Mouse (Mus musculus) midbrain, embryonic 16.5 days (tissue): ENCODE data around the gene Zkscan2. TPM values are rescaled to one million over a fixed set of nuclear protein-coding genes. Genes with fewer than 3 reads are reported as not detected.
A peak's percentile ranks its signal among the peaks of the same experiment; 100 is the strongest.

Experiments
- ATAC-seq: fragments of 200-750 bp; cut with Nextera tagmentation; 2 replicates; pipeline ENCODE4 v1.8.0; 2017; ENCODE audit warnings: moderate TSS enrichment
- H3K27ac ChIP-seq: fragments of 300-500 bp; sonication (generic); 2 replicates; pipeline ENCODE4 v1.5.1; 2014; ENCODE audit warnings: mild to moderate bottlenecking, low read length, mixed read lengths
- H3K27me3 ChIP-seq: fragments of 300-500 bp; sonication (generic); 2 replicates; pipeline ENCODE4 v1.6.1; 2014; ENCODE audit warnings: low read depth, low read length, mixed read lengths; ENCODE audit not compliant: control insufficient read depth, insufficient read depth
- H3K36me3 ChIP-seq: fragments of 300-500 bp; sonication (generic); 2 replicates; pipeline ENCODE4 v1.6.1; 2014; ENCODE audit warnings: mild to moderate bottlenecking, low read length, moderate library complexity, mixed read lengths; ENCODE audit not compliant: control insufficient read depth, insufficient read depth
- H3K4me1 ChIP-seq: fragments of 300-500 bp; sonication (generic); 2 replicates; pipeline ENCODE4 v1.6.1; 2014; ENCODE audit warnings: mild to moderate bottlenecking, low read length, mixed read lengths; ENCODE audit not compliant: control insufficient read depth, insufficient read depth
- H3K4me2 ChIP-seq: fragments of 300-500 bp; sonication (generic); 2 replicates; pipeline ENCODE4 v1.6.1; 2014; ENCODE audit warnings: mild to moderate bottlenecking, low read length, mixed read lengths
- H3K4me3 ChIP-seq: fragments of 300-500 bp; sonication (generic); 2 replicates; pipeline ENCODE4 v1.5.1; 2014; ENCODE audit warnings: low read depth, mild to moderate bottlenecking, low read length, moderate library complexity, mixed read lengths
- H3K9ac ChIP-seq: fragments of 300-500 bp; sonication (generic); 2 replicates; pipeline ENCODE4 v1.6.1; 2014; ENCODE audit warnings: low read depth, low read length, mixed read lengths
- H3K9me3 ChIP-seq: fragments of 300-500 bp; sonication (generic); replicated peaks from 2 replicates; pipeline ENCODE4 v1.6.1; 2014; ENCODE audit warnings: mild to moderate bottlenecking, low read length, mixed read lengths; ENCODE audit not compliant: control insufficient read depth, poor library complexity, severe bottlenecking
- WGBS: fragments of 180-500 bp; shearing (Covaris S2); extraction: QIAGEN DNeasy Blood & Tissue Kit; methylation state at CpG from one replicate; pipeline ENCODE4 v1.1.7; 2014; 5-methylcytosine and 5-hydroxymethylcytosine counted together
- polyA plus RNA-seq: library from polyadenylated mRNA; unstranded; fragments of >200 nt; fragmentation: Nextera tagmentation; extraction: Ambion mirVana; gene quantifications from 2 replicates; pipeline ENCODE4 v1.2.1, GENCODE M21; 2015

Gene Zkscan2
- polyA plus RNA-seq, result 13.6 and 14.2 TPM in 2 replicates

DNA sequence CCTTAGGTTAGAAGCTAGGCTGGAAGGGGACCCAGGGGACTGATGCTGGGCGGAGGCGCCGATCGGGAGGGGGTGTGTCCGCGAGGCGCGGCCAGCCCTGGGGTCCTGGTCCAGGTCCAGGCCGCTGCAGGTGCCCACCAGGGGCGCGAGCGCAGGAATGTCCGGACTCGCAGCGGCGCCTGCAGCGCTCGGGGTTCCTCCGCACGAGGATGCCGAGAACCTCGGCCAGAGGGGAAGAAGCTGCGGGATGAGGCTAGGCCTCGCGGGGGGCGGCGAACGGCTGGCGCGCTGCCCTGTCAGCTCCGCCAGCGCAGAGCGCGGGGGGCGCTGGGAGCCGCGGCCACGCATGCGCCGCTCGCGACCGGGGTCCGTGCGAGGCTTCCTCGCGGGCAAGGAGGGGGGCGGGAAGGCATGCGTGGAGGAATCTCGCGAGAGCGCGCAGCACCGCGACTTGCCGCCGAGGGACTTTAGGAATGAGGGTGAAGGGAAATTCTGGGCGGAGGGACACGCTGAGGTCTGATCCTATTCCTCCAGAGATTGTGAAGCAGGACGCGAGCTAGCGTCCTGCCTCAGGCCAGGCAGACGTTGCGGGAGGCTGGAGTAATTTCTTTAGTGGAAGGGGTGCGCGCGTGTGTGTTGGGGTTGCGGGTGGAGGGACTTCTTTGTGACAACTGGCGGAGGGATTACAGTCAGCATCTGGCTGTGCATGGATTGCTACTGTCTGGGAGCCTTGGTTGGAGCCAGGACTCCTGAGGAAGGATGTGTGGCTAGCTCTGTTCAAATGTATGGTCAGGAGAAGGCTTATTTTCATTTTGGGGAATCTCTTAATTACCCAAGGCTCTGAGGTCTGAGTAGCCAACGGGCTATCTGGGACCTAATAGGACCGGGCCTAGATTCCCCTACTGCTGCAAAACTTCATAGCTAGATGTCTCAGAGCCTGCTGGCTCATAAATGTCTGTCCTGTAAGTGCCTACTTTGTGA is at the start of gene Zkscan2:
Zkscan2 (minus strand) TSS at position 211 of the 981 bp plus-strand sequence.
- Histone ChIP-seq H3K36me3 (peaks cover 7% of the 10 kb centered on the region; the same call in 1 of the 2 replicates), H3K4me1 (peaks cover 24% of the 10 kb centered on the region), H3K4me3 (peak within 1 kb of the TSS; percentile 73), H3K9me3 (no peaks in the 10 kb centered on the region), H3K4me2 (peak within 1 kb of the TSS; percentile 73), H3K27me3 (no peaks in the 10 kb centered on the region), H3K9ac (peak within 1 kb of the TSS; percentile 98), H3K27ac (peak within 1 kb of the TSS; percentile 97)
- ATAC-seq, result peak; percentile 94
- under 1% methylated on average over 70 of the region's 71 CpGs for WGBS

GRCm38 (mm10) chr7:123529190-123529589 is 28.9 kb upstream of the Zkscan2 start:
- WGBS, result 88% methylated on average over 3 of the region's 3 CpGs
- Histone ChIP-seq H3K9ac (no peak overlapping the region), H3K36me3 (no peaks in the 10 kb centered on the region), H3K27ac (no peak overlapping the region), H3K9me3 (peaks cover 2% of the 10 kb centered on the region; the same call in 1 of the 2 replicates), H3K4me1 (no peaks in the 10 kb centered on the region), H3K4me3 (no peak overlapping the region), H3K27me3 (no peaks in the 10 kb centered on the region), H3K4me2 (no peak overlapping the region)
- no peak for ATAC-seq

DNA sequence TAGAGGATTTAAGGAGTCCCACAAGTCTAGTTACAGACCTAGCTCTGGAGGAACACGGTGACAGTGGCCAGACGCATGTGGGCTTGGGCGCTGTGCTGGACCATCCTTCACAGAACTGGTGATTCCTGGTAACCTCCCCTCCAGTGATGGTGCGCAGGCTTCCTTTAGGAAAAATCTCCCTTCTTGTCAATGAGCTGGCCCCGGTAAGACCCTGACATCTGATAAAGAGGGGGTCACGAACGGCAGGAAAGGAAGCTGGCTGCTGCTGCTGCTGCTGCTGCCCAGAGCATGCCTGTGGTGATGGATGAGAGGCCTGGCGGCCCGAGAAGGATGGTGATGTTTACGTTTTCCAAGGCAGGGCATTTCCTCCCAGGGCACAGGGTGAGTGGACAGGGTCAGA is 25.5 kb upstream of the Zkscan2 start:
- H3K9me3 ChIP-seq, result no peaks in the 10 kb centered on the region
- H3K4me2 ChIP-seq, result no peak overlapping the region
- no peaks in the 10 kb centered on the region for H3K27me3 ChIP-seq
- H3K27ac ChIP-seq, result no peak overlapping the region
- H3K4me3 ChIP-seq, result no peak overlapping the region
- no peak for ATAC-seq
- H3K9ac ChIP-seq, result no peak overlapping the region
- no peaks in the 10 kb centered on the region for H3K36me3 ChIP-seq
- H3K4me1 ChIP-seq, result no peaks in the 10 kb centered on the region
- WGBS, result 74% methylated on average over 10 of the region's 10 CpGs

- H3K27me3 ChIP-seq, result no peaks in the 10 kb centered on the region
- ATAC-seq, result peak; percentile 73; the same call in 1 of the 2 replicates
- no peaks in the 10 kb centered on the region for H3K36me3 ChIP-seq
- no peak overlapping the region for H3K27ac ChIP-seq
- no peak overlapping the region for H3K9ac ChIP-seq
- 21% methylated on average over 8 of the region's 8 CpGs for WGBS
- H3K4me3 ChIP-seq, result no peak overlapping the region
- no peak overlapping the region for H3K4me2 ChIP-seq
- H3K4me1 ChIP-seq, result no peaks in the 10 kb centered on the region
- no peaks in the 10 kb centered on the region for H3K9me3 ChIP-seq
Observed at GRCm38 (mm10) chr7:123524218-123524861, 24.1 kb upstream of the Zkscan2 start.

DNA sequence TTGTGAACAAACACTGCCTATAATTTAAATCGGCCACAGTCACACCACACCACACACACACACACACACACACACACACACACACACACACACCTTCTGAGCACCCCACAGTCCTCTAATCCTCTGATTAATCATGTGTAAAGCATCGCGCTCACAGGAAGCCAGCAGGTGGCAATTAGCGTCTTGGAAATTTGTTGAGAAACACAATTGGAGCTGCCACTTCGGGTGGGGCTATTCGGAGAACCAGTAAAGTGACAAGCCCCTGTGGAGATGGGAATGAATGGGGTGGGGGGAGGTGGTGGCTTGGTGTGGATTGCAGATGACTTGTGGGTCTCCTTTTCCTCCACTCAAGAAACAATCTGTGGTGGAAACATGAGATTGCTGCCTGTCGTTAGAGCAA is 7.7 kb upstream of the Zkscan2 start:
- Histone ChIP-seq H3K4me2 (no peak overlapping the region), H3K36me3 (no peaks in the 10 kb centered on the region), H3K9ac (no peak overlapping the region), H3K27me3 (no peaks in the 10 kb centered on the region), H3K4me1 (no peaks in the 10 kb centered on the region), H3K9me3 (no peaks in the 10 kb centered on the region), H3K4me3 (no peak overlapping the region), H3K27ac (no peak overlapping the region)
- WGBS, result 67% methylated on average over 7 of the region's 7 CpGs
- no peak for ATAC-seq

DNA sequence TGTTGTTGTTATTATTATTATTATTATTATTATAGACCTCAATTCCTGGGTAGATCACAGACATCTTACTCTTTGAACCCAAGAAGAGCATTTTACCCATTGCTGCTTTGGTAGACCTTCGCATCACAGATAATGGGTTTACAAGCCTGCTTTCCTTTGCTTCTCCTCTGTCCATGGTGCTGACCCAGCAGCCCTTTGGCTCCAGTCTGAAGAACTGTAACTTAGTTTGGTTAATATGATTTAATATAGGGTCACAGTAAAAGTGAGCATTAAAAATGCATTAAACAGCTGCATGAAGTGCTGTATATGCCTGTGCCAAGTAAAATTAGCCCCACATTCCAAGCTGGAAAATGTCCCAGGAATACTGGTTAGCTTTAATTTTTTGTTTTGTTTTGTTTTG is 3.1 kb upstream of the Zkscan2 start:
- Histone ChIP-seq H3K36me3 (no peaks in the 10 kb centered on the region), H3K4me1 (peaks cover 21% of the 10 kb centered on the region), H3K27ac (no peak overlapping the region), H3K9me3 (no peaks in the 10 kb centered on the region), H3K4me2 (no peak overlapping the region), H3K27me3 (no peaks in the 10 kb centered on the region), H3K9ac (no peak overlapping the region), H3K4me3 (no peak overlapping the region)
- no peak for ATAC-seq
- WGBS, result 53% methylated on average over 1 of the region's 1 CpGs

- no peaks in the 10 kb centered on the region for H3K9me3 ChIP-seq
- peak overlapping the region; percentile 98 for H3K9ac ChIP-seq
- peaks cover 12% of the 10 kb centered on the region for H3K36me3 ChIP-seq
- H3K4me1 ChIP-seq, result peaks cover 24% of the 10 kb centered on the region
- H3K27ac ChIP-seq, result peak overlapping the region; percentile 97
- WGBS, result 34% methylated on average over 19 of the region's 19 CpGs
- ATAC-seq, result peak; percentile 12
- peak overlapping the region; percentile 73 for H3K4me3 ChIP-seq
- no peaks in the 10 kb centered on the region for H3K27me3 ChIP-seq
- H3K4me2 ChIP-seq, result peak overlapping the region; percentile 73
Observed at GRCm38 (mm10) chr7:123499481-123500238, 589 bp downstream of the Zkscan2 start.

DNA sequence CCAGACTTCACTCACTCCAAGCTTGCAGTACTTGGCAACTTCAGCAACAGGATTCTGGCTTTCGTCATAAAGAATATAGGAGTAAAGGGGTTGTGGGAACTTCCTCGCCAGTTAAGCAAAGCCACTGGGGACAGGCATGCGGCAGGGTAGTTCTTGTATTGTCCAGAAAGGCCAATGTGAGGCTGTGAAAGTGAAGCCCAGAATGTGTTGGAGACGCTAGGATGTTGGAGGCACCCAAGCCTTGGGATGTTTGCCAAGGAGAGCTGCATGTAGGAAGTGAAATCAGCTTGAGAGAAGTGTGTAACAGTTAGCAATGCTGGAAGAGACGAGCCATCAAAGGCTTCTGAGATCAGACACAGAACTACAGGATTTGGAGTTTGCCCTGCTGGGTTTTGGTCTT is 12.5 kb downstream of the Zkscan2 start:
- 86% methylated on average over 5 of the region's 5 CpGs for WGBS
- ATAC-seq, result no peak
- H3K36me3 ChIP-seq, result peaks cover 30% of the 10 kb centered on the region
- no peak overlapping the region for H3K4me2 ChIP-seq
- H3K4me3 ChIP-seq, result no peak overlapping the region
- no peak overlapping the region for H3K9ac ChIP-seq
- H3K4me1 ChIP-seq, result no peaks in the 10 kb centered on the region
- no peak overlapping the region for H3K27ac ChIP-seq
- no peaks in the 10 kb centered on the region for H3K27me3 ChIP-seq
- H3K9me3 ChIP-seq, result no peaks in the 10 kb centered on the region
